Mouse (Mus musculus) erythroid progenitor cell, adult 5-6 weeks (primary cell): ENCODE results near the gene Tns2. TPM values are rescaled to one million over a fixed set of nuclear protein-coding genes. Genes with fewer than 3 reads are reported as not detected.

Source experiments
- ATAC-seq: replicated peaks from 2 replicates; pipeline ENCODE4 v1.8.0; 2016; ENCODE audit warnings: moderate number of reproducible peaks, mild to moderate bottlenecking, moderate TSS enrichment, inconsistent platforms; ENCODE audit not compliant: poor library complexity, low FRiP score, severe bottlenecking
- total RNA-seq, 2 experiments: library from RNA; stranded (forward) in 1 of 2; stranded (reverse) in 1 of 2; fragments of 150-400 nt in 1 of 2; fragments of 186-747, 209-891 nt in 1 of 2; gene quantifications; 2 replicates each; pipeline versions ENCODE4 v1.2.3 to v1.2.4; 2015 to 2017; ENCODE audit warnings: low replicate concordance in 2 of 2

Gene Tns2
- total RNA-seq, 2 experiments from 2014 or later = not detected

- ATAC-seq = no peak
These were observed 63.9 kb downstream of the Tns2 start for GRCm38 (mm10) chr15:102163900-102164693.

GRCm38 (mm10) chr15:102165468-102166100 lies 65.4 kb downstream of the Tns2 start:
- no peak for ATAC-seq

Other genes starting within 250 kb of the Tns2 start
- gene Krt1, start 249.6 kb upstream of the Tns2 start, total RNA-seq (2015; ENCODE audit: low replicate concordance) = not detected in 2 replicates
- gene Krt1, start 249.6 kb upstream of the Tns2 start, total RNA-seq (2017; ENCODE audit: low replicate concordance) = not detected in 2 replicates
- gene Krt77, start 230.7 kb upstream of the Tns2 start, total RNA-seq (2015; ENCODE audit: low replicate concordance) = not detected in 2 replicates
- not detected in 2 replicates for gene Krt77, start 230.7 kb upstream of the Tns2 start, total RNA-seq (2017; ENCODE audit: low replicate concordance)
- gene Krt76, start 207.5 kb upstream of the Tns2 start, total RNA-seq (2015; ENCODE audit: low replicate concordance) = not detected in 2 replicates
- gene Krt76, start 207.5 kb upstream of the Tns2 start, total RNA-seq (2017; ENCODE audit: low replicate concordance) = not detected in 2 replicates
- gene Krt4, start 175.7 kb upstream of the Tns2 start, total RNA-seq (2015; ENCODE audit: low replicate concordance) = not detected in 2 replicates
- not detected in 2 replicates for gene Krt4, start 175.7 kb upstream of the Tns2 start, total RNA-seq (2017; ENCODE audit: low replicate concordance)
- gene Krt79, start 160.1 kb upstream of the Tns2 start, total RNA-seq (2015; ENCODE audit: low replicate concordance) = not detected in 2 replicates
- not detected in 2 replicates for gene Krt79, start 160.1 kb upstream of the Tns2 start, total RNA-seq (2017; ENCODE audit: low replicate concordance)
- gene Krt78, start 146.1 kb upstream of the Tns2 start, total RNA-seq (2015; ENCODE audit: low replicate concordance) = not detected in 2 replicates
- gene Krt78, start 146.1 kb upstream of the Tns2 start, total RNA-seq (2017; ENCODE audit: low replicate concordance) = not detected in 2 replicates
- not detected in 2 replicates for gene Krt8, start 95.9 kb upstream of the Tns2 start, total RNA-seq (2015; ENCODE audit: low replicate concordance)
- gene Krt8, start 95.9 kb upstream of the Tns2 start, total RNA-seq (2017; ENCODE audit: low replicate concordance) = not detected in 2 replicates
- 1.7 TPM in 1 of 2 replicates, not detected in the other for gene Krt18, start 72.2 kb upstream of the Tns2 start, total RNA-seq (2015; ENCODE audit: low replicate concordance)
- 0.26 TPM in 1 of 2 replicates, not detected in the other for gene Krt18, start 72.2 kb upstream of the Tns2 start, total RNA-seq (2017; ENCODE audit: low replicate concordance)
- 34.2 and 49.9 TPM in 2 replicates for gene Eif4b, start 26.6 kb upstream of the Tns2 start, total RNA-seq (2015; ENCODE audit: low replicate concordance)
- 89.8 and 92.8 TPM in 2 replicates for gene Eif4b, start 26.6 kb upstream of the Tns2 start, total RNA-seq (2017; ENCODE audit: low replicate concordance)
- gene Spryd3, start 35.8 kb downstream of the Tns2 start, total RNA-seq (2015; ENCODE audit: low replicate concordance) = 2.5 and 5.4 TPM in 2 replicates
- gene Spryd3, start 35.8 kb downstream of the Tns2 start, total RNA-seq (2017; ENCODE audit: low replicate concordance) = 2.3 and 16.0 TPM in 2 replicates
- gene Igfbp6, start 43.9 kb downstream of the Tns2 start, total RNA-seq (2015; ENCODE audit: low replicate concordance) = not detected in 2 replicates
- gene Igfbp6, start 43.9 kb downstream of the Tns2 start, total RNA-seq (2017; ENCODE audit: low replicate concordance) = not detected in 2 replicates
- gene Soat2, start 50.1 kb downstream of the Tns2 start, total RNA-seq (2015; ENCODE audit: low replicate concordance) = 1.1 and 5.0 TPM in 2 replicates
- 1.0 and 1.7 TPM in 2 replicates for gene Soat2, start 50.1 kb downstream of the Tns2 start, total RNA-seq (2017; ENCODE audit: low replicate concordance)
- 25.2 and 33.5 TPM in 2 replicates for gene Zfp740, start 102.8 kb downstream of the Tns2 start, total RNA-seq (2015; ENCODE audit: low replicate concordance)
- gene Zfp740, start 102.8 kb downstream of the Tns2 start, total RNA-seq (2017; ENCODE audit: low replicate concordance) = 30.5 and 52.6 TPM in 2 replicates
- 8.3 and 23.9 TPM in 2 replicates for gene Csad, start 104.3 kb downstream of the Tns2 start, total RNA-seq (2015; ENCODE audit: low replicate concordance)
- 6.3 and 27.2 TPM in 2 replicates for gene Csad, start 104.3 kb downstream of the Tns2 start, total RNA-seq (2017; ENCODE audit: low replicate concordance)
- gene Itgb7, start 131.5 kb downstream of the Tns2 start, total RNA-seq (2015; ENCODE audit: low replicate concordance) = 26.0 and 32.1 TPM in 2 replicates
- gene Itgb7, start 131.5 kb downstream of the Tns2 start, total RNA-seq (2017; ENCODE audit: low replicate concordance) = 21.8 and 32.8 TPM in 2 replicates
- gene Rarg, start 157.1 kb downstream of the Tns2 start, total RNA-seq (2015; ENCODE audit: low replicate concordance) = 4.6 and 9.4 TPM in 2 replicates
- 2.6 and 3.6 TPM in 2 replicates for gene Rarg, start 157.1 kb downstream of the Tns2 start, total RNA-seq (2017; ENCODE audit: low replicate concordance)
- not detected in 2 replicates for gene Gm9918, start 170.2 kb downstream of the Tns2 start, total RNA-seq (2015; ENCODE audit: low replicate concordance)
- gene Gm9918, start 170.2 kb downstream of the Tns2 start, total RNA-seq (2017; ENCODE audit: low replicate concordance) = not detected in 2 replicates
- 8.8 and 19.1 TPM in 2 replicates for gene Mfsd5, start 179.0 kb downstream of the Tns2 start, total RNA-seq (2015; ENCODE audit: low replicate concordance)
- 3.1 and 5.1 TPM in 2 replicates for gene Mfsd5, start 179.0 kb downstream of the Tns2 start, total RNA-seq (2017; ENCODE audit: low replicate concordance)
- 145 and 158 TPM in 2 replicates for gene Espl1, start 195.9 kb downstream of the Tns2 start, total RNA-seq (2015; ENCODE audit: low replicate concordance)
- gene Espl1, start 195.9 kb downstream of the Tns2 start, total RNA-seq (2017; ENCODE audit: low replicate concordance) = 127 and 176 TPM in 2 replicates
- 121 and 130 TPM in 2 replicates for gene Pfdn5, start 225.7 kb downstream of the Tns2 start, total RNA-seq (2015; ENCODE audit: low replicate concordance)
- 68.3 and 116 TPM in 2 replicates for gene Pfdn5, start 225.7 kb downstream of the Tns2 start, total RNA-seq (2017; ENCODE audit: low replicate concordance)
- 27.8 and 39.0 TPM in 2 replicates for gene Myg1, start 231.3 kb downstream of the Tns2 start, total RNA-seq (2015; ENCODE audit: low replicate concordance)
- 16.2 and 29.7 TPM in 2 replicates for gene Myg1, start 231.3 kb downstream of the Tns2 start, total RNA-seq (2017; ENCODE audit: low replicate concordance)